Mouse (Mus musculus) liver, embryonic 14.5 days (tissue): ENCODE measurements around the gene Npw.

ENCODE experiments used
- CTCF ChIP-seq: IDR thresholded peaks from 2 replicates; pipeline ENCODE4 v1.5.1; 2016; ENCODE audit warnings: antibody characterized with exemption, low read depth, control low read depth
- EP300 ChIP-seq: IDR thresholded peaks from 2 replicates; pipeline ENCODE4 v1.6.1; 2016; ENCODE audit warnings: antibody characterized with exemption, low read depth

DNA sequence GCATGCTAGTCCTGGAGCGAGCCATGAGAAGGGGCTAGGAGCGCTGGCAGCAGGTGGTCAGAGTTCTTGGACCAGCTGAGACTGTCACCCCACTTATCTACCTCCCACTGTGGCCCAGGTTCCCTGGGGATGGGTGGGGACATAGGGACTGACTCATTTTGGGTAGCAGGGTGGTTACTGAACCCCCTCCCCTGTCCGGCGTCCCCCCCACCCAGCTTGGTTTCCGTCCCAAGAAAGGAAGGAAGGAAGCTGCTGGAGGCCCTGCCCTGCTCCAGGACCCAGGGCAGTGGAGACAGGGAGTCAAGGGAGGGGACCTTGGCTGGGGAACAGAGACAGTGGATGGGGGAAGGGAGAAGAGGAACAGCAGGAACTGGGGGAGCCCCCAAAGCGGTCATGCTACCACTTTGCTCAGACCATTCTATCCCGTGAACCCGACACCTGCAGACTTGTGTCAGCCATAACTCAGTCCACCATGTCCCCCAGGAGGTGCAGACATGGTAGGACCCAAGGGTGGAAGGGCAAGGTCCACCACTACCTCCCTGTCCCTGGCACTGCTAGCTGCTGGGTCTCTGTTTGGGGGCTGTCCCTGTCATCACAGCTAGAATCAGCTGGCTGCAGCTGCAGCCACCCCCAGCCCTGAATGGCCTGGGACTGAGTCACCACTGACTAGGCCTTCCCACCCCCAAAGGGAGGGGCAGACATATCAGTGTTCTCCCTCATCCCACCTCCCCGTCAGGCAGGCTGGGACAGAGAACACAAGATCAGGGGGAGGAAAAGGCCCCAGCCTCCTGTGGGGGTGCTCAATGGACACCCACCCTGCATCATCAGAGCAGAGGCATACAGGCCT, 13.2 kb downstream of the Npw start:
- TF ChIP-seq CTCF (no peak), EP300 (no peak)
